Mouse (Mus musculus) hindbrain, embryonic 11.5 days (tissue): ENCODE measurements around the gene Cpped1. TPM values are rescaled to one million over a fixed set of nuclear protein-coding genes. Genes with fewer than 3 reads are reported as not detected.

Source experiments
- ATAC-seq: fragments of 200-750 bp; cut with Nextera tagmentation; 2 replicates; pipeline ENCODE4 v1.8.0; 2017; ENCODE audit warnings: mild to moderate bottlenecking, moderate TSS enrichment, moderate library complexity; ENCODE audit not compliant: low FRiP score
- DNase-seq: peaks from one replicate; pipeline ENCODE4 v3.0.0-alpha.2; 2015; ENCODE audit warnings: low spot score
- H3K27ac ChIP-seq: fragments of 300-500 bp; sonication (generic); 2 replicates; pipeline ENCODE4 v1.5.1; 2014; ENCODE audit warnings: mild to moderate bottlenecking, low read depth, low read length
- H3K27me3 ChIP-seq: fragments of 300-500 bp; sonication (generic); 2 replicates; pipeline ENCODE4 v1.6.1; 2014; ENCODE audit warnings: mild to moderate bottlenecking, low read length, moderate library complexity, mixed read lengths; ENCODE audit not compliant: control insufficient read depth, insufficient read depth
- H3K36me3 ChIP-seq: fragments of 300-500 bp; sonication (generic); 2 replicates; pipeline ENCODE4 v1.6.1; 2014; ENCODE audit warnings: mild to moderate bottlenecking, low read length, moderate library complexity, mixed read lengths; ENCODE audit not compliant: control insufficient read depth, insufficient read depth
- H3K4me1 ChIP-seq: fragments of 300-500 bp; sonication (generic); replicated peaks from 2 replicates; pipeline ENCODE4 v1.6.1; 2014; ENCODE audit warnings: low read length, mixed read lengths; ENCODE audit not compliant: control insufficient read depth, insufficient read depth
- H3K4me2 ChIP-seq: fragments of 300-500 bp; sonication (generic); replicated peaks from 2 replicates; pipeline ENCODE4 v1.6.1; 2014; ENCODE audit warnings: mild to moderate bottlenecking, low read depth, low read length
- H3K4me3 ChIP-seq: fragments of 300-500 bp; sonication (generic); 2 replicates; pipeline ENCODE4 v1.5.1; 2014; ENCODE audit warnings: low read depth, low read length
- H3K9ac ChIP-seq: fragments of 300-500 bp; sonication (generic); 2 replicates; pipeline ENCODE4 v1.6.1; 2014; ENCODE audit warnings: low read depth, low read length
- H3K9me3 ChIP-seq: fragments of 300-500 bp; sonication (generic); 2 replicates; pipeline ENCODE4 v1.6.1; 2016; ENCODE audit warnings: low read length; ENCODE audit not compliant: control insufficient read depth
- WGBS: fragments of 180-500 bp; shearing (Covaris S2); extraction: QIAGEN DNeasy Blood & Tissue Kit; methylation state at CpG from one replicate; pipeline ENCODE4 v1.1.7; 2014; 5-methylcytosine and 5-hydroxymethylcytosine counted together
- polyA plus RNA-seq: library from polyadenylated mRNA; unstranded; fragments of >200 nt; fragmentation: Nextera tagmentation; extraction: Ambion mirVana; gene quantifications from 2 replicates; pipeline ENCODE4 v1.2.1, GENCODE M21; 2014

The Cpped1 gene
- polyA plus RNA-seq, 1 experiment from 2014 or later, result 17.0 TPM

DNA sequence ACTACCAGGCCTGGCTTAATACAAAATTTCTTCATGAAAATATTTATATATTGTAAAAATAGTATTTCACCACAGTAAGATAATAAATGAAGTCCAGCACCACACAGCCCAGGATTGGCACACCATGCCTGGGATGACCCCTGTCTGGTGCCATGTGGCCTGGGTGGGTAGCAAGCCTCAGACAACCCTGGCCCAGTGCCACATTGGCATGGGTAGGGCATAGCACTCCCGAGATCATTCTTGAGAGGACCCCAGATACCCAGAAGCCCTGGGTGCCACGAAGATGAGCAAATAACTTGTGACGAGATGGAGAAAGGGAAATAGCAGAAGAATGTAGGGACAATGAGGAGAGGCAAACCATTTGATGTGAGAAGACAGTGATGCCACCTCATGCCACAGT is 36.0 kb downstream of the Cpped1 start:
- Histone ChIP-seq H3K9me3 (no peaks in the 10 kb centered on the region), H3K4me3 (no peak overlapping the region), H3K27ac (no peak overlapping the region), H3K4me2 (no peak overlapping the region), H3K36me3 (no peaks in the 10 kb centered on the region), H3K27me3 (no peaks in the 10 kb centered on the region), H3K9ac (no peak overlapping the region), H3K4me1 (no peaks in the 10 kb centered on the region)
- ATAC-seq, result no peak
- DNase-seq, result no peak
- WGBS, result 83% methylated on average over 3 of the region's 3 CpGs

GRCm38 (mm10) chr16:11868486-11868885 is 40.8 kb downstream of the Cpped1 start:
- Histone ChIP-seq H3K4me1 (no peaks in the 10 kb centered on the region), H3K9ac (no peak overlapping the region), H3K36me3 (no peaks in the 10 kb centered on the region), H3K27ac (no peak overlapping the region), H3K27me3 (no peaks in the 10 kb centered on the region), H3K4me3 (no peak overlapping the region), H3K9me3 (no peaks in the 10 kb centered on the region), H3K4me2 (no peak overlapping the region)
- ATAC-seq, result no peak
- DNase-seq, result no peak
- WGBS, result 87% methylated on average over 3 of the region's 3 CpGs

GRCm38 (mm10) chr16:11852716-11853605 is 56.3 kb downstream of the Cpped1 start:
- no peak overlapping the region for H3K4me2 ChIP-seq
- 87% methylated on average over 8 of the region's 8 CpGs for WGBS
- H3K4me3 ChIP-seq, result no peak overlapping the region
- no peaks in the 10 kb centered on the region for H3K9me3 ChIP-seq
- no peak for DNase-seq
- no peaks in the 10 kb centered on the region for H3K27me3 ChIP-seq
- H3K36me3 ChIP-seq, result no peaks in the 10 kb centered on the region
- H3K4me1 ChIP-seq, result no peaks in the 10 kb centered on the region
- H3K9ac ChIP-seq, result no peak overlapping the region
- no peak for ATAC-seq
- no peak overlapping the region for H3K27ac ChIP-seq

DNA sequence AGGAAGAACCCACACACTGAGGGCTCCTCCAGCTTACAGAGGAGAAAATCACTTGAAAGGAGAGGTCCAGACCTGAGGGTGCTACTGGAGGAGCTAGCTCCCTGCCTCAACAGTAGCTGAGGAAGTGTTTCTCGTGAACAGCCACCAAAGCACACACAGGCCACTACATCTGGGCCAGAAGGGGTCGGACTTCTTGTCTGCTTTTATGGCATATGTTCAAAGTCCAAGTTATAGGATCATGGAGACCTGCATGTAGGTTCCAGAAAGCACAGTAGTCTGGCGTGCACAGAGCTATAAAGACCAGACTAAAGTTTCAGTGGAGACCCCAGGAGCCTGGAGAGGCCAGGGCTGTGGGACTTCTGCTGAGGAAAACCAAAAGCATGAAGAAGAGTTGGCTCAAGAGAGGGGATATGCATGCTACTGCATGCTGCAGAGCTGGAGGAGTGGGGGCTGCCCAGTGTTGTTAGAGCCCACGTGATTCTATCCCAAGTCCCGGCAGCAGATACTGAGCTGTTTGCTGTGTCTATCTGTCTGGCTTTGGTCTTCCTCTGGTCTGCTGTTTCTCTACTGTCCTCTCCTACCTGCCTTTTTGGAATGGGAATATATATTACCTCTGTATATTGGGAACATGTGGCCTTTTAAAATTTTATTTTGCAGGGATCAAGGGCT is 60.1 kb downstream of the Cpped1 start:
- H3K9ac ChIP-seq, result no peak overlapping the region
- H3K36me3 ChIP-seq, result no peaks in the 10 kb centered on the region
- H3K4me3 ChIP-seq, result no peak overlapping the region
- no peak overlapping the region for H3K27ac ChIP-seq
- ATAC-seq (no peak), DNase-seq (no peak)
- H3K9me3 ChIP-seq, result no peaks in the 10 kb centered on the region
- no peaks in the 10 kb centered on the region for H3K4me1 ChIP-seq
- no peak overlapping the region for H3K4me2 ChIP-seq
- WGBS, result 88% methylated on average over 5 of the region's 5 CpGs
- H3K27me3 ChIP-seq, result no peaks in the 10 kb centered on the region

DNA sequence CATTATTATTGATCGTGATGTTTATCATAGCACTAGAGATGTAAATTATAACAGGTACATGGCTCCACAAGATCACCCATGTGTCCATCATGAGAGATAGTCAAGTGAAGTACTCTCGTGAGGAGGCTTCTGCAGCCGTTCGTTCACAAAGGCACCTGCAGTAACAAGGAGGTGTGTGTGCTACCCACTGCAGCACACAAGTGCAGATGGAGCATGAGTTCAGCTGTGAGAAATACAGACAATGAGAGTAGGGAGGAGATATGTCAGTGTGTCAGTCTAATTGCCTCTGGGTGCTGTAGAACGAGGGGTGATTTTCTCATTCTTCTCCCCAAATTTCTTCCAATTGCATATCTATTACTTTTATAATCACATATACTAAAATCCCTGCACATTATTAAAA is 63.9 kb downstream of the Cpped1 start:
- Histone ChIP-seq H3K9me3 (no peaks in the 10 kb centered on the region), H3K4me3 (no peak overlapping the region), H3K4me2 (no peak overlapping the region), H3K9ac (no peak overlapping the region), H3K27me3 (no peaks in the 10 kb centered on the region), H3K27ac (no peak overlapping the region), H3K4me1 (no peaks in the 10 kb centered on the region), H3K36me3 (no peaks in the 10 kb centered on the region)
- no peak for DNase-seq
- WGBS, result 92% methylated on average over 5 of the region's 5 CpGs
- no peak for ATAC-seq

DNA sequence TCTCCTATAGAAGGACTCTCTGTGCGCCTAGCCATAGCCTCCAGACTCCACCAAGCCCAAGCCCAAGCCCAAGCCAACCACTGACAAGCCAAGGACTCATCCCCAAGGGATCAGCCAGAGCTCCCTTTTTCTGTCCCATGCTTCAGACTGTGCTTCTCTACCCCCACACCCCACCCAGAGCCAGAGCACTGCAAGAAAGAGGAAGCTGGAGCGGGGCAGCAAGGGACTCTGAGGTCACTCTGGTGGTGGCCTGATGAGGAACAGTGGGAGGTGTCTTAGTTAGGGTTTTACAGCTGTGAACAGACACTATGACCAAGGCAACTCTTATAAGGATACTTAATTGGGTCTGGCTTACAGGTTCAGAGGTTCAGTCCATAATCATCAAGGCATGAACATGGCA is 65.8 kb downstream of the Cpped1 start:
- DNase-seq (no peak), ATAC-seq (no peak)
- no peak overlapping the region for H3K9ac ChIP-seq
- no peaks in the 10 kb centered on the region for H3K4me1 ChIP-seq
- no peak overlapping the region for H3K4me3 ChIP-seq
- H3K4me2 ChIP-seq, result no peak overlapping the region
- 93% methylated on average over 2 of the region's 2 CpGs for WGBS
- no peak overlapping the region for H3K27ac ChIP-seq
- no peaks in the 10 kb centered on the region for H3K36me3 ChIP-seq
- H3K9me3 ChIP-seq, result no peaks in the 10 kb centered on the region
- no peaks in the 10 kb centered on the region for H3K27me3 ChIP-seq

DNA sequence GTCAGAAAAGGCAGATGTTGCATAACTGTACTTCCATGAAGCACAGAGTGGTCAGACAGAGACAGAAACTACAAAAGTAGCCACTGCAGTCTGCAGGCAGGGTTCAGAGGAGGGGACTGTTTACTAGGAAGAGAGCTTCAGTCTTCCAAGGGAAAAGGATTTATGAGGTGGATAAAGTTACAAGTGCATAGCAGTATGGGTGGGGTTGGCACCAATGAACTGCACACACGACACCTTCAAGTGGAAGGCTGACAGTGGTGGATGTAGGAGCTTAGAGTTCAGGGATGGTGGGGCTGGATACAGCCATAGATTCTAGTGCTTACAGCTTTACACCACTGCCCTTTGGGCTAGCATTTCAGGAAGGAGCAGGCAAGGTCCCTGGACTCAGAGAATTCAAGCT is 75.8 kb downstream of the Cpped1 start:
- H3K27me3 ChIP-seq, result no peaks in the 10 kb centered on the region
- DNase-seq (no peak), ATAC-seq (no peak)
- no peak overlapping the region for H3K4me2 ChIP-seq
- H3K4me3 ChIP-seq, result no peak overlapping the region
- H3K27ac ChIP-seq, result no peak overlapping the region
- H3K9ac ChIP-seq, result no peak overlapping the region
- no peaks in the 10 kb centered on the region for H3K4me1 ChIP-seq
- no peaks in the 10 kb centered on the region for H3K9me3 ChIP-seq
- WGBS, result 83% methylated on average over 1 of the region's 1 CpGs
- no peaks in the 10 kb centered on the region for H3K36me3 ChIP-seq

- Histone ChIP-seq H3K4me3 (no peak overlapping the region), H3K9me3 (no peaks in the 10 kb centered on the region), H3K27ac (no peak overlapping the region), H3K27me3 (no peaks in the 10 kb centered on the region), H3K4me2 (no peak overlapping the region), H3K9ac (no peak overlapping the region), H3K36me3 (no peaks in the 10 kb centered on the region), H3K4me1 (no peaks in the 10 kb centered on the region)
- 84% methylated on average over 1 of the region's 1 CpGs for WGBS
- no peak for ATAC-seq
- DNase-seq, result no peak
These were observed 80.4 kb downstream of the Cpped1 start for GRCm38 (mm10) chr16:11828816-11829215.

DNA sequence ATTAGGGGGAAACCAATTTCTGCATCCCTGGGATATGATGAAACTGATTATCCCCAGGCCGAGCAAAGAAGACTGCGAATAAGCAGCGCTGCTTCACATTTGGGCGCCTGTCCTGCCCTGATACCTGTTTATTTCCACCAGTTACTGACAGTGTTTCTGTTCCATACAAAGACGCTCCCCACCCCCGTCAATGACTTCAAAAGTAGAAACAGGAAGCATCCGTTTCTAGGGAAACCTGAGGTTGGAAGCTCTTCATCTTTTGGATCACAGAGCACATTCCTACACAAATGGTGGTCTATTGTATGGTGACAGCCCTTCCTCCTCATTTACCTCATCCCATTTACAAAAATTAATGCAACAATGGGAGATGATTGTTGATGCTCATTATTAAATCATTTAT is 84.4 kb downstream of the Cpped1 start:
- Histone ChIP-seq H3K4me3 (no peak overlapping the region), H3K9ac (no peak overlapping the region), H3K4me2 (no peak overlapping the region), H3K27ac (no peak overlapping the region), H3K9me3 (no peaks in the 10 kb centered on the region), H3K4me1 (no peaks in the 10 kb centered on the region), H3K36me3 (no peaks in the 10 kb centered on the region), H3K27me3 (no peaks in the 10 kb centered on the region)
- DNase-seq (no peak), ATAC-seq (no peak)
- WGBS, result 71% methylated on average over 7 of the region's 7 CpGs
